Mouse (Mus musculus) lung, embryonic 14.5 days (tissue): Measurements from ENCODE around the gene Gm20696. TPM values are rescaled to one million over a fixed set of nuclear protein-coding genes. Genes with fewer than 3 reads are reported as not detected.
A peak's percentile ranks its signal among the peaks of the same experiment; 100 is the strongest.

Experiments used
- ATAC-seq: fragments of 200-750 bp; cut with Nextera tagmentation; 2 replicates; pipeline ENCODE4 v1.8.0; 2017; ENCODE audit warnings: mild to moderate bottlenecking, moderate TSS enrichment, moderate library complexity; ENCODE audit not compliant: insufficient read depth
- DNase-seq: peaks from one replicate; pipeline ENCODE4 v3.0.0-alpha.2; 2015
- H3K27ac ChIP-seq: fragments of 300-500 bp; sonication (generic); 2 replicates; pipeline ENCODE4 v1.5.1; 2014; ENCODE audit warnings: low read depth, mild to moderate bottlenecking, moderate library complexity
- H3K27me3 ChIP-seq: fragments of 300-500 bp; sonication (generic); 2 replicates; pipeline ENCODE4 v1.6.1; 2014; ENCODE audit warnings: low read length, control low read depth; ENCODE audit not compliant: insufficient read depth
- H3K36me3 ChIP-seq: fragments of 300-500 bp; sonication (generic); 2 replicates; pipeline ENCODE4 v1.6.1; 2014; ENCODE audit warnings: control low read depth; ENCODE audit not compliant: insufficient read depth
- H3K4me1 ChIP-seq: fragments of 300-500 bp; sonication (generic); 2 replicates; pipeline ENCODE4 v1.6.1; 2014; ENCODE audit warnings: antibody characterized with exemption, control low read depth; ENCODE audit not compliant: insufficient read depth
- H3K4me2 ChIP-seq: fragments of 300-500 bp; sonication (generic); 2 replicates; pipeline ENCODE4 v1.6.1; 2014; ENCODE audit warnings: mild to moderate bottlenecking
- H3K4me3 ChIP-seq: fragments of 300-500 bp; sonication (generic); 2 replicates; pipeline ENCODE4 v1.5.1; 2014; ENCODE audit warnings: low read depth, low read length
- H3K9ac ChIP-seq: fragments of 300-500 bp; sonication (generic); 2 replicates; pipeline ENCODE4 v1.6.1; 2014
- H3K9me3 ChIP-seq: fragments of 300-500 bp; sonication (generic); 2 replicates; pipeline ENCODE4 v1.6.1; 2016; ENCODE audit warnings: low read depth, low read length, control low read depth
- CTCF ChIP-seq: IDR thresholded peaks from 2 replicates; pipeline ENCODE4 v1.5.1; 2016; ENCODE audit warnings: antibody characterized with exemption, low read depth
- WGBS: fragments of 180-500 bp; shearing (Covaris S2); extraction: QIAGEN DNeasy Blood & Tissue Kit; methylation state at CpG from one replicate; pipeline ENCODE4 v1.1.7; 2014; 5-methylcytosine and 5-hydroxymethylcytosine counted together
- polyA plus RNA-seq: library from polyadenylated mRNA; unstranded; fragments of >200 nt; fragmentation: Nextera tagmentation; extraction: Ambion mirVana; gene quantifications from 2 replicates; pipeline ENCODE4 v1.2.1, GENCODE M21; 2014

The Gm20696 gene
- polyA plus RNA-seq, 1 experiment from 2014 or later = 7.3 TPM

DNA sequence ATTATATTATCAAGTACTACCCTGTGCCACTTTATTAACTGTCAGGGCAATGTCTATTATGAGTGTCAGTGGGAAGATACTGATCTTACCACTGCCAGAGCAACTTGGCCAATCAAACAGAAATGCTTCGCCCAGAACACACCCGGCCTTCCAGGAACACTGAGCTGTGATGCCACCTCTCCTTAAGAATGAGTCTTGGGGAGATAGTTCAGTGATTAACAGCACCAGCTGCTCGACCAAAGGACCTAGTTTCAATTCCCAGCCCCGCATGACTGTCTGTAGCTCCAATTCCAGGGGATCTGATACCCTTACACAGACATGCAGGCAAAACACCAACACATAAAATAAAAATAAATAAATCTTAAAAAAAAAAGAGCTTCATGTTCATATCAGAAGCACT is 207.8 kb downstream of the Gm20696 start:
- no peak for TF ChIP-seq CTCF
- ATAC-seq (no peak), DNase-seq (no peak)
- H3K4me2 ChIP-seq = no peak overlapping the region
- WGBS = 86% methylated on average over 4 of the region's 4 CpGs
- H3K4me1 ChIP-seq = no peaks in the 10 kb centered on the region
- H3K36me3 ChIP-seq = peaks cover 3% of the 10 kb centered on the region; the same call in 1 of the 2 replicates
- no peak overlapping the region for H3K9ac ChIP-seq
- no peak overlapping the region for H3K27ac ChIP-seq
- no peak overlapping the region for H3K4me3 ChIP-seq
- no peaks in the 10 kb centered on the region for H3K9me3 ChIP-seq
- no peaks in the 10 kb centered on the region for H3K27me3 ChIP-seq

DNA sequence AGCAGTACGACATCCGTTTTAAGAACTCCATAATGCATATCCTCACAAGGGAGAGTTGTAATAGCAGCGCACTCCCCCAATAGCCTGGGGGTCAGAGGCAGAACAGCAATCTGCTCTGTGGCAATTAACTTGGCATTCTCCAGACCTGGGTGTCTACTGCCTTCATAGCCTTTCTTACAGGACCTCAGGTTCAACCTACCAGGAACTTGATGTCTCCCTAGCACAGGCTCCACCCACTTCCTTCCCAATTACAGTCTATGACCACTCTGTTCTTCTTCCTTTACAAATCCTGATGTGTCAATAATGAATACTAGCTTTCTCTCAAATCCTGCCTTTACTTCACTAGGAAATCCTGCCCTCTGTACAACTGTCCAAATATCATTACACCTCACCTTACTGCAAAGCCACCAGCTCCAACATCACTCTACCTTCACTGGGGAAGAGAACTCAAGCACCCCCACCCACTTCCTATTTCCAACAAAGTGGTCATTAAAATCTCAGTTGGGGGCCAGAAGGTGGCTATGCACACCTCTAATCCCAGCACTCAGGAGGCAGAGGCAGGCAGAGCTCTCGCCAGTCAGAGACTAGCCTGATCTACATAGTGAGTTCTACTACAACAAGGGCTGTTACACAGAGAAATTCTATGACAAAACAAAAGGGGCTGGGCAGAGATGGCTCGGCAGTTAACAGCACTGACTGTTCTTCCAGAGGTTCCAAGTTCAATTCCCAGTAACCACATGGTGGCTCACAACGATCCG is 212.7 kb downstream of the Gm20696 start:
- no peak overlapping the region for H3K4me2 ChIP-seq
- H3K4me3 ChIP-seq = no peak overlapping the region
- H3K9ac ChIP-seq = no peak overlapping the region
- ATAC-seq = no peak
- no peak for DNase-seq
- H3K4me1 ChIP-seq = peaks cover 9% of the 10 kb centered on the region; the same call in 1 of the 2 replicates
- no peaks in the 10 kb centered on the region for H3K27me3 ChIP-seq
- no peak overlapping the region for H3K27ac ChIP-seq
- H3K36me3 ChIP-seq = no peaks in the 10 kb centered on the region
- no peaks in the 10 kb centered on the region for H3K9me3 ChIP-seq
- TF ChIP-seq CTCF = no peak
- WGBS = 90% methylated on average over 7 of the region's 7 CpGs

DNA sequence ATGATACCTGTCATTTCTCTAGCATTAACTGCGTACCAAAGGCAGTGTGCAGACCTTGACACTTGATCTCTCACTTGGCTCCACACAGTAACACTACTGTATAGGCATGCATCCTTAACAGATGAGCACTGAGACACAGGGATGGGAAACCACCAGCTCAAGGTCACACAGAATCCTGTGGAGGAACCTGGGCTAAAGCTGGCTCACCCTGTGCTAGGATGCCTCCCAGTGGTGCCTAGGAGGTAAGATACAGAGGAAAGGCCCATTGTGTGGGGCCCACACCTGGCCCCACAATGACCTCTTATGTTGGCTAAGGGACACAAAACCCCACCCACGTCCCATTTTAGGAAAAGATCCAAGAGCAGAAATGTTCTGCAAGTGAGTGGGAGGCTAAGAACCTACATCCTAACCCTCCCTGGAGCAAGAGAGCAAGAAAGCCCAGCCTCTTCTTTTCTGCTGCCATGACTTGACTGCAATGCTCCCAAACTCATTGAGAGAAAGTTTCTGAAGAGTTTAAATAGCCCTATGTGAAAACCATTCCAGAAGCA is 213.9 kb downstream of the Gm20696 start:
- no peak overlapping the region; the same call in 1 of the 2 replicates for H3K27ac ChIP-seq
- no peaks in the 10 kb centered on the region for H3K9me3 ChIP-seq
- DNase-seq (no peak), ATAC-seq (no peak)
- 60% methylated on average over 2 of the region's 2 CpGs for WGBS
- H3K4me2 ChIP-seq = no peak overlapping the region
- H3K27me3 ChIP-seq = no peaks in the 10 kb centered on the region
- peaks cover 9% of the 10 kb centered on the region; the same call in 1 of the 2 replicates for H3K4me1 ChIP-seq
- H3K36me3 ChIP-seq = no peaks in the 10 kb centered on the region
- no peak overlapping the region for H3K4me3 ChIP-seq
- H3K9ac ChIP-seq = no peak overlapping the region
- TF ChIP-seq CTCF = peak; percentile 45

DNA sequence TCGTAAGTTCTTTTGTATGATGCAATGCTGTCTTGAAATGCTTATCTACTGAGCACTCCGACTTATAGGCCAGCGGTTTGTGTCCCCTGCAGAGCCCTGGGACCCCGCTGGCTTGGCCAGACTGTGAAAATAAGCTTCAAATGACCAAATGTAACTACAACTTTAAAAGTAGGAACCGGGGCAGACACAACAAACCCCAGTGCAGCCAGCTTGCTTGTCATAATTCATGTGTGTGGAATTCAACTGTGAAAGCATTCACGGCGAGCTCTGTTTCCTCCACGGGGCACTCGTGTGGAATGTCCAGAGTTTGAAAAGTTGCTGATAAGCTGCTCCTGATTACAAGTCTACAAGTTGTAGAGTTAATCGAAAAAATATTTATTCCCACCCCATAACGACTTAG is 215.1 kb downstream of the Gm20696 start:
- no peak for TF ChIP-seq CTCF
- 15% methylated on average over 11 of the region's 11 CpGs for WGBS
- peaks cover 9% of the 10 kb centered on the region; the same call in 1 of the 2 replicates for H3K4me1 ChIP-seq
- no peaks in the 10 kb centered on the region for H3K27me3 ChIP-seq
- no peaks in the 10 kb centered on the region for H3K9me3 ChIP-seq
- no peak overlapping the region for H3K4me2 ChIP-seq
- no peak overlapping the region for H3K9ac ChIP-seq
- no peak overlapping the region for H3K4me3 ChIP-seq
- H3K27ac ChIP-seq = 0 out of 2 replicates have a peak overlapping the region, but pooled peaks have one; percentile 3
- DNase-seq (peak; percentile 45), ATAC-seq (0 out of 2 replicates have a peak, but pooled peaks have one; percentile 24)
- no peaks in the 10 kb centered on the region for H3K36me3 ChIP-seq

DNA sequence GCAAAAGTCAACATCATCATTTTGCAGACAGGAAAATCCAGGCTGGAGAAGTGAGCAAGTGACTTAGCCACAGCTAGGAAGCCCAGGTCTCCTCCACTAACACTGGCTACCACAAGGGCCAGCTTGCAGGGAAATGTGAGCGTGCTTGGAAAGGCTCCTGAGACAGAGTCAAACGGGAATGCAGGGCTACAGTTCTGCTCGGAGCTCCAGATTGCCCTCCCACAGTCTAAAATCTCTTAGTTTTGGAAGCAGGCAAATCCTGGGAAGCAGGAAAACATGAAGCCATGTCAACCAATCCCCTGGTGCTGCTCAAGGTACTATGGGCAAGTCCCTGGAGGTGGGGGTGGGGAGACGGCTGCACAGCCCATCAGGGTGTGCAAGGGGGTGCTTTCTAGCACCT is 219.2 kb downstream of the Gm20696 start:
- no peak for TF ChIP-seq CTCF
- WGBS = 82% methylated on average over 4 of the region's 4 CpGs

DNA sequence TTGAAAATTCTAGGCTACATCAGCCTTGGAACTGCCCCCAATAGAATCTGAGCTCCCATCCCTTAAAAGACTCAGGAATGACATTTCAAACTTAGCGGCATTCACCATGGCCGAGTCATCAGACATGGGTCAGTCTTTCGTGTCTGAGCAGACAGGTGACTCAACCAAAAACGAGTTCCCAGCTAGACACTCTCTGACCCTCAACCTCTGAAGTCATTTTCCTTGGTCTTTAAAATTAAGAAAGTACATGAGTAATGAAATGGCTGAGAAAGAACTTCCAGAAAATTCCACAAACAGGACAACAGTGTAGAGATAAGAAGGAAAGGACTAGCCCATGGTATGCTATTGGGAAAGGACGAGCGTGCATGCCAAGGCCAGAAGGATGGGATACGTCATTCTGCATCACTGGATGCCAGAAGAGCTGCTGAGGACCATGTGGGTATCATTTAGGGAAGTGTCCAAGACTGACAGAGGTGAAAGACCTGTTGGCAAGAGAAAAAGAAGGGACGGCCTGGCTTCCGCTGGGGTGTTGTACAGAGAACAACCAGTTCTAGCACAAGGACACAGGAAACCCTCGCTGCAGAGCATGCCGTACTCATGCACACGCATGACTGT is 219.7 kb downstream of the Gm20696 start:
- ATAC-seq = no peak
- WGBS = 81% methylated on average over 12 of the region's 12 CpGs
- H3K27me3 ChIP-seq = no peaks in the 10 kb centered on the region

More for the DNA sequence above, 219.2 kb downstream of the Gm20696 start:
- ATAC-seq = no peak
- Histone ChIP-seq H3K36me3 (no peaks in the 10 kb centered on the region), H3K4me3 (no peak overlapping the region), H3K27me3 (no peaks in the 10 kb centered on the region), H3K27ac (no peak overlapping the region), H3K4me1 (peaks cover 9% of the 10 kb centered on the region; the same call in 1 of the 2 replicates), H3K4me2 (no peak overlapping the region), H3K9ac (no peak overlapping the region), H3K9me3 (no peaks in the 10 kb centered on the region)
- no peak for DNase-seq

DNA sequence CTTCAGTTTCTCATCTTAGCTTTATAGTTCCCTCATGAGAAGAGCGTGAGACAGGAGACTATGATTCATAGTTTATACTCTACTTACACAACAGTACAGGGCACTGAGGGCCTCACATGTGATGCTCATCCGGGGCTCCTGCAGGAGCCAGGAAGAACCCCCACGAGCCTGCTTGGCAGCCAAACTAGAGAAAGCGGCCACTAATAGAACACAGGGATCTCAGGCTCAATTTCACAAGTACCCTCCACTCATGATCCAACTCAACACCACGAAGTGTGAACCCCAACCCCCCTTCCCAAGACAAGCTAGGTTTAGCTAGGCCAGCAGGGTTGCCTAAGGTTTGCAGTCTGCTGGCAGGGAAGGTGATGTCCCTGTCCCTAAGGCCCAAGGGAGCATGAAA is 223.1 kb downstream of the Gm20696 start:
- no peak for DNase-seq
- 72% methylated on average over 5 of the region's 5 CpGs for WGBS

More for the DNA sequence above, 219.7 kb downstream of the Gm20696 start:
- Histone ChIP-seq H3K36me3 (no peaks in the 10 kb centered on the region), H3K27ac (no peak overlapping the region), H3K4me3 (no peak overlapping the region), H3K4me1 (peaks cover 7% of the 10 kb centered on the region; the same call in 1 of the 2 replicates), H3K9me3 (no peaks in the 10 kb centered on the region), H3K4me2 (no peak overlapping the region), H3K9ac (no peak overlapping the region)
- no peak for TF ChIP-seq CTCF
- no peak for DNase-seq

More for the DNA sequence above, 223.1 kb downstream of the Gm20696 start:
- H3K9me3 ChIP-seq = no peaks in the 10 kb centered on the region
- H3K4me2 ChIP-seq = no peak overlapping the region
- H3K4me1 ChIP-seq = peaks cover 9% of the 10 kb centered on the region; the same call in 1 of the 2 replicates
- H3K27ac ChIP-seq = no peak overlapping the region
- no peak overlapping the region for H3K4me3 ChIP-seq
- TF ChIP-seq CTCF = no peak
- H3K9ac ChIP-seq = no peak overlapping the region
- no peaks in the 10 kb centered on the region for H3K36me3 ChIP-seq
- no peaks in the 10 kb centered on the region for H3K27me3 ChIP-seq
- no peak for ATAC-seq
